10 mouse cellular contexts compared by ENCODE assay signal in the genomic region with DNA sequence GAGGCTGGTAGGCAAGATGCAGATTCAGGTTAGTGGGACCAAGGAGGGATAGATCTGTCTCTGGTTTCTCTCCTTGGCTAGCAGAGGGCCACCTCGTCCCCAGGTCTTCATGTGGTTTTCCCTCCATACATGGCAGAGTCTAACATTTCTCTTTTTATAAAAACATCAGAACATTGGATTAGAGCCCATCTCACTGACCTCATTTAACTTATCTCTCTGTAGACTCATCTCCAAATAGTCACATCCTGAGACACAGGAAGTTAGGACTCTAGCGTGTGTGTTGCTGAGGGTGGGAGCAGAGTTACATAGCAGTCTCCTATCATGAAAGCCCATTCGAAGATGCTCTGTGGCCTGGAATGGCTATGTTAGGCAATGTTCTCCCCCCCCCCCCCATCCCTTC.
DNase-seq lines count a peak whose midpoint lies in the region; ATAC-seq lines count a peak whose summit lies in the region.
"Had no signal": no experiment of that assay in that cellular context is flagged by ENCODE, and none has a peak within 500 bp of the region (broad histone marks: within the 10 kb centered on the region; RNA-seq: fewer than 3 reads in every experiment).

No protein-coding gene starts in this region.

- no peak for ATAC-seq in heart, embryonic 15.5 days (replicated peaks; ENCODE audit: insufficient number of reproducible peaks, insufficient read depth, low FRiP score, low read depth)
- ATAC-seq in common myeloid progenitor, adult 5-6 weeks (replicated peaks; ENCODE audit: low read depth, poor library complexity, severe bottlenecking), result 0 out of 2 replicates have a peak, but pooled peaks have one; percentile 13

- H3K4me3 ChIP-seq in heart, embryonic 15.5 days, result no peak overlapping the region

- H3K4me1 ChIP-seq in heart, embryonic 15.5 days (replicated peaks), result peaks cover 38% of the 10 kb centered on the region

- intact Hi-C loops in heart, postnatal 14 days (cut with DNase I), result no loop called here

- no peaks in the 10 kb centered on the region for H3K9me3 ChIP-seq in heart, embryonic 15.5 days (replicated peaks)

- H3K27ac ChIP-seq in heart, embryonic 15.5 days, result peak overlapping the region; percentile 69; the same call in 1 of the 2 replicates

- WGBS in heart, embryonic 15.5 days, result 56% methylated on average over 3 of the region's 3 CpGs

- H3K4me2 ChIP-seq in heart, embryonic 15.5 days, result no peak overlapping the region

- H3K27me3 ChIP-seq in heart, embryonic 15.5 days, result no peaks in the 10 kb centered on the region
- H3K27me3 ChIP-seq: Patski had no signal

- no peak overlapping the region for H3K9ac ChIP-seq in heart, embryonic 15.5 days

- H3K36me3 ChIP-seq in heart, embryonic 15.5 days, result no peaks in the 10 kb centered on the region

- DNase-seq in heart, postnatal 14 days, result no peak
- peak; percentile 54 for DNase-seq in lung, postnatal 36 days
- DNase-seq in lung, postnatal 14 days, result no peak
- DNase-seq in thymus, postnatal 4 days, result peak; percentile 40
- DNase-seq in urinary bladder, postnatal 4 days (ENCODE audit: low spot score in 2 of 2), result no peak
- DNase-seq: cerebellum, adult 18-20 months; spleen, adult 18-20 months had no signal

Comparison
In these comparisons a context has a peak if more than half of its experiments do, and no peak if none do; other contexts are left out.
1. DNase-seq: peak in lung, postnatal 36 days (single experiment) and thymus, postnatal 4 days (single experiment); none in heart, postnatal 14 days (0 of 2), lung, postnatal 14 days (single experiment) and urinary bladder, postnatal 4 days (0 of 2).